Mouse (Mus musculus) kidney, adult 10 weeks (tissue): ENCODE data around the gene Wdr37. TPM values are rescaled to one million over a fixed set of nuclear protein-coding genes. Genes with fewer than 3 reads are reported as not detected.

Source experiments
- polyA plus RNA-seq: library from polyadenylated mRNA; stranded (reverse); fragments of 350-450 nt; fragmentation: Illumina TruSeq; extraction: RNeasy Lipid Tissue Mini Kit (QIAGEN cat#74804); gene quantifications from one replicate; pipeline ENCODE4 v1.2.3, GENCODE M21; 2014; ENCODE audit warnings: low read depth, low replicate concordance

Wdr37 gene
- 37.9 TPM for polyA plus RNA-seq

DNA sequence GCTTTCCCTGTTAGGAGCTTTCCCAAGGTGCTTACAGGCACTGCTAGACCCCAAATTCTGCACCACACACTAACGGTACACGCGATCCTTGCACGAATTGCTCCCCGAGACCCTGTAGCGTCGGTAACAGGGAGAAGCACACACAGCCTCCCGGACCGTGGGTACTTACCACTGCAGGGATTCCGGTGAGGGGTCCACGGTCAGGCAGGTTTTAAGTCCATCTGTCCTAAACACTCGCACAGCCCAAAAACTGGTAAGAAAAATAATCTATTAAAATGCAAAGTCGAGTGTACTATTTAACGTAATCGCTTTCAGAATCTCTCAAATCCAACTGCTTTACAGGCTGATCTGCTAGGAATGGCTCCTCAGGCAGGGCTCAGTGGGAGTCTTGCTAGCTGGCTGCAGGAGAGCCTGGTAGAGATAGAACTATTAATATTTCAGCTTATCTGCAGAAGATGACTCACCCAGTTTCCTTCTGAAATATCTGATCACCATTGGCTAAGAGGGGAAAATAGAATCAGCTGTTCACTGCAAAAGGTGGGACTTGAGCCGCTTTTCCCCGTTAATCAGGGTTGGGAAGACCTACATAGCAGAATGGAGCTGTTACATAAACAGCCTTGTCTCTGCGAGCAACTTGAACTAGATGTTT lies at the start of gene Wdr37:
TSS of gene Wdr37 (minus strand) at position 596 of the 649 bp plus-strand sequence.

DNA sequence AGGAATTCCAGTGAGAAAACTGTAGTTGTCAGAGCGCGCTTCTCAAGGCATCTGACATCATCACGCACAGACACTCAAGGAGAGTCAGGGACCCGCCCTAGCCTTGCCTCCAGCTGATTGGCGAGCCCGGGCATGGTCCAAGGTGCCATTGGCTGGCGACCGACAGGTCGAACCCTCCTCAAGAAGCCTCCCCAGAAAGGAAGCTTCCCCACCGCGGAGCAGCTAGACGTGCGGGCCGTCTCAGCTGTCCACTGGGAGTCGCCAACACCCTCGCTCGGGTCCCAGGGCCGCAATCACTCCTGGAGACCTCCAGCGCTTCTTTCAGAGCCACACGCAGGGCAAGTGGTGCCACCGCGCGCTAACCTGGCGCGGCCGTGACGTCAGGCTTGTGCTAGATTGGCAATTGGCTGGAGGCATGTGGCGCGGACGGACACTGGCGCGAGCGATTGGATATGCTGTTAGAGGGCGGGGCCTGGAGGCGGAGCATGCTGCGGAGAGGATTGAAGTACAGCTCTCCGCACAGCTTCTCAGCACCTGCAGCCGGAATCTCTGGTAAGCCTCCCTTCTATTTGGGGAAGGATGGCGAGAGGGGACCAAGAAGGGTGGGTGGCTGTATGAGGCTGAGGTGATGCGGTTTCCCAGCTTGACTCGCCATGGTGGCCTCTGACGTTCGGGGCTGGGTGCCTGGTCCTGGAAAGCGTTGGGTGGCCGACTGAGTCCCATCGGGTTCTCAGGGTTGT lies 13.9 kb upstream of the Wdr37 start, which contains the start of gene Idi1:
TSS of gene Idi1 (plus strand) at position 57 of the 740 bp plus-strand sequence.

Other genes starting within 250 kb of the Wdr37 start
- gene Idi1, start 13.6 kb upstream of the Wdr37 start, polyA plus RNA-seq = 102 TPM
- gene Gm9745, start 76.3 kb upstream of the Wdr37 start, polyA plus RNA-seq = not detected
- not detected for gene Idi2, start 81.0 kb upstream of the Wdr37 start, polyA plus RNA-seq
- 53.6 TPM for gene Gtpbp4, start 124.2 kb upstream of the Wdr37 start, polyA plus RNA-seq
- gene Larp4b, start 222.0 kb upstream of the Wdr37 start, polyA plus RNA-seq = 59.8 TPM